13 mouse cellular contexts compared by ENCODE assay signal in genomic region chr2:167519606-167520252, GRCm38 (mm10). TPM values are rescaled to one million over a fixed set of nuclear protein-coding genes. Genes with fewer than 3 reads are reported as not detected.
DNase-seq lines count a peak whose midpoint lies in the region; ATAC-seq and TF ChIP-seq lines count a peak whose summit lies in the region.
"Had no signal": no experiment of that assay in that cellular context is flagged by ENCODE, and none has a peak within 500 bp of the region (broad histone marks: within the 10 kb centered on the region; RNA-seq: fewer than 3 reads in every experiment).

No protein-coding gene starts in this region.

- no peak for TF ChIP-seq EP300 in stomach, postnatal 0 days (optimal IDR thresholded peaks at IDR 0.05)

- peak; percentile 38 for DNase-seq in kidney, postnatal 0 days (ENCODE audit: low spot score)
- no peak for DNase-seq in kidney, adult 18-20 months
- DNase-seq in thymus, postnatal 0 days (ENCODE audit: low spot score), result peak; percentile 50
- no peak for DNase-seq in thymus, adult 2 months
- DNase-seq in ZHBTc4 (ENCODE audit: low read depth, low spot score), result peak; percentile 75
- no peak for DNase-seq in stomach, postnatal 0 days (ENCODE audit: low spot score)
- no peak for DNase-seq in cerebellum, adult 11 months
- DNase-seq in frontal cortex, adult 2 months (ENCODE audit: extremely low spot score in 1 of 2, low spot score in 1 of 2), result no peak
- DNase-seq: cerebellum, postnatal 10 days; heart, postnatal 10 days; kidney, adult 8-10 months had no signal

- no peak overlapping the region for H3K4me3 ChIP-seq in kidney, postnatal 0 days (replicated peaks; ENCODE audit: low read depth, low read length)
- H3K4me3 ChIP-seq in thymus, adult 2 months (ENCODE audit: control insufficient read depth, insufficient read depth, low read length), result no peak overlapping the region
- no peak overlapping the region for H3K4me3 ChIP-seq in stomach, postnatal 0 days (ENCODE audit: low read depth, low read length)
- H3K4me3 ChIP-seq: lung, embryonic 15.5 days had no signal

- no peak for TF ChIP-seq POLR2A in thymus, adult 2 months (IDR thresholded peaks at IDR 0.05; ENCODE audit: control insufficient read depth, extremely low read depth, insufficient read depth, low read length, poor library complexity)

- H3K9ac ChIP-seq in kidney, postnatal 0 days (ENCODE audit: low read depth, low read length), result no peak overlapping the region
- no peak overlapping the region for H3K9ac ChIP-seq in stomach, postnatal 0 days (ENCODE audit: low read length)
- H3K9ac ChIP-seq: lung, embryonic 15.5 days had no signal

- 91% methylated on average over 5 of the region's 5 CpGs for WGBS in kidney, postnatal 0 days
- WGBS in thymus, adult 2 months, result 91% methylated on average over 5 of the region's 5 CpGs
- 78% methylated on average over 5 of the region's 5 CpGs for WGBS in stomach, postnatal 0 days

- no peaks in the 10 kb centered on the region for H3K27me3 ChIP-seq in kidney, postnatal 0 days (ENCODE audit: insufficient read depth, low read length)
- H3K27me3 ChIP-seq in thymus, adult 2 months (ENCODE audit: control insufficient read depth, insufficient read depth, low read length), result no peaks in the 10 kb centered on the region
- H3K27me3 ChIP-seq in stomach, postnatal 0 days (ENCODE audit: control insufficient read depth, insufficient read depth, low read length), result no peaks in the 10 kb centered on the region
- H3K27me3 ChIP-seq: lung, embryonic 15.5 days; Patski had no signal

- H3K4me1 ChIP-seq in kidney, postnatal 0 days (replicated peaks; ENCODE audit: insufficient read depth, low read length), result no peaks in the 10 kb centered on the region
- H3K4me1 ChIP-seq in thymus, adult 2 months (replicated peaks; ENCODE audit: control insufficient read depth, insufficient read depth, low read length), result no peaks in the 10 kb centered on the region
- no peaks in the 10 kb centered on the region for H3K4me1 ChIP-seq in stomach, postnatal 0 days (replicated peaks; ENCODE audit: control insufficient read depth, insufficient read depth)
- H3K4me1 ChIP-seq: lung, embryonic 15.5 days had no signal

- no peak for ATAC-seq in kidney, postnatal 0 days (replicated peaks; ENCODE audit: low FRiP score, low read depth)
- no peak for ATAC-seq in stomach, postnatal 0 days (ENCODE audit: low FRiP score, low TSS enrichment)
- ATAC-seq: Patski had no signal

- H3K36me3 ChIP-seq in kidney, postnatal 0 days (ENCODE audit: insufficient read depth, low read length), result peaks cover 26% of the 10 kb centered on the region
- peaks cover 30% of the 10 kb centered on the region for H3K36me3 ChIP-seq in thymus, adult 2 months (ENCODE audit: control insufficient read depth, insufficient read depth, low read length)
- peaks cover 10% of the 10 kb centered on the region for H3K36me3 ChIP-seq in stomach, postnatal 0 days (ENCODE audit: control insufficient read depth, insufficient read depth, low read length)

- H3K9me3 ChIP-seq in kidney, postnatal 0 days (replicated peaks; ENCODE audit: low read length), result no peaks in the 10 kb centered on the region
- no peaks in the 10 kb centered on the region for H3K9me3 ChIP-seq in stomach, postnatal 0 days (ENCODE audit: control insufficient read depth, low read length)
- H3K9me3 ChIP-seq: lung, embryonic 15.5 days had no signal

- no peak overlapping the region for H3K4me2 ChIP-seq in kidney, postnatal 0 days (ENCODE audit: low read length)
- H3K4me2 ChIP-seq in stomach, postnatal 0 days (replicated peaks; ENCODE audit: low read depth), result no peak overlapping the region
- H3K4me2 ChIP-seq: lung, embryonic 15.5 days had no signal

- H3K27ac ChIP-seq in kidney, postnatal 0 days, result no peak overlapping the region
- no peak overlapping the region for H3K27ac ChIP-seq in thymus, adult 2 months (ENCODE audit: control insufficient read depth, insufficient read depth, low read length)
- no peak overlapping the region for H3K27ac ChIP-seq in stomach, postnatal 0 days (replicated peaks)
- H3K27ac ChIP-seq: lung, embryonic 15.5 days had no signal

- peak; percentile 58 for TF ChIP-seq CTCF in kidney, postnatal 0 days (IDR thresholded peaks at IDR 0.05; ENCODE audit: low read depth)
- no peak for TF ChIP-seq CTCF in thymus, adult 2 months (IDR thresholded peaks at IDR 0.05; ENCODE audit: borderline replicate concordance, control insufficient read depth, extremely low read depth, insufficient read depth, low read length, poor library complexity)
- TF ChIP-seq CTCF in stomach, postnatal 0 days (IDR thresholded peaks at IDR 0.05; ENCODE audit: low read depth), result peak; percentile 59

RNA-seq across cellular contexts. Expression of gene Snai1, which starts 18.3 kb away (rescaled TPM):
- polyA plus RNA-seq in kidney, postnatal 0 days (2015; fragmentation: Nextera tagmentation; extraction: Ambion mirVana), result 33.9 and 36.1 TPM in 2 replicates
- polyA plus RNA-seq in thymus, postnatal 0 days (2015; fragmentation: Nextera tagmentation; extraction: Ambion mirVana), result 2.6 and 3.6 TPM in 2 replicates
- polyA plus RNA-seq in thymus, adult 2 months (2012; rRNA removed), result 10.6 and 10.7 TPM in 2 replicates
- polyA plus RNA-seq in stomach, postnatal 0 days (2015; fragmentation: Nextera tagmentation; extraction: Ambion mirVana), result 6.9 and 8.3 TPM in 2 replicates
- 2.3 and 3.0 TPM in 2 replicates for polyA plus RNA-seq in frontal cortex, adult 2 months (2012; rRNA removed)

RNA-seq across cellular contexts. Expression of gene Spata2, which starts 27.0 kb away (rescaled TPM):
- 14.3 and 15.5 TPM in 2 replicates for polyA plus RNA-seq in kidney, postnatal 0 days (2015; fragmentation: Nextera tagmentation; extraction: Ambion mirVana)
- polyA plus RNA-seq in thymus, postnatal 0 days (2015; fragmentation: Nextera tagmentation; extraction: Ambion mirVana), result 17.8 and 19.4 TPM in 2 replicates
- 60.6 and 65.2 TPM in 2 replicates for polyA plus RNA-seq in thymus, adult 2 months (2012; rRNA removed)
- 9.4 and 11.3 TPM in 2 replicates for polyA plus RNA-seq in stomach, postnatal 0 days (2015; fragmentation: Nextera tagmentation; extraction: Ambion mirVana)
- polyA plus RNA-seq in frontal cortex, adult 2 months (2012; rRNA removed), result 53.1 and 58.6 TPM in 2 replicates

RNA-seq across cellular contexts. Expression of gene Rnf114, which starts 27.3 kb away (rescaled TPM):
- polyA plus RNA-seq in kidney, postnatal 0 days (2015; fragmentation: Nextera tagmentation; extraction: Ambion mirVana), result 77.0 and 78.7 TPM in 2 replicates
- polyA plus RNA-seq in thymus, postnatal 0 days (2015; fragmentation: Nextera tagmentation; extraction: Ambion mirVana), result 138 and 145 TPM in 2 replicates
- polyA plus RNA-seq in thymus, adult 2 months (2012; rRNA removed), result 189 and 234 TPM in 2 replicates
- 44.6 and 47.6 TPM in 2 replicates for polyA plus RNA-seq in stomach, postnatal 0 days (2015; fragmentation: Nextera tagmentation; extraction: Ambion mirVana)
- 104 and 107 TPM in 2 replicates for polyA plus RNA-seq in frontal cortex, adult 2 months (2012; rRNA removed)

Comparison
In these comparisons a context has a peak if more than half of its experiments do, and no peak if none do; other contexts are left out.
1. DNase-seq: peak in kidney, postnatal 0 days (single experiment), thymus, postnatal 0 days (single experiment) and ZHBTc4 (single experiment); none in kidney, adult 18-20 months (single experiment), thymus, adult 2 months (single experiment), stomach, postnatal 0 days (single experiment), cerebellum, adult 11 months (single experiment) and frontal cortex, adult 2 months (0 of 2).